8 mouse cellular contexts compared by ENCODE assay signal in the genomic region with DNA sequence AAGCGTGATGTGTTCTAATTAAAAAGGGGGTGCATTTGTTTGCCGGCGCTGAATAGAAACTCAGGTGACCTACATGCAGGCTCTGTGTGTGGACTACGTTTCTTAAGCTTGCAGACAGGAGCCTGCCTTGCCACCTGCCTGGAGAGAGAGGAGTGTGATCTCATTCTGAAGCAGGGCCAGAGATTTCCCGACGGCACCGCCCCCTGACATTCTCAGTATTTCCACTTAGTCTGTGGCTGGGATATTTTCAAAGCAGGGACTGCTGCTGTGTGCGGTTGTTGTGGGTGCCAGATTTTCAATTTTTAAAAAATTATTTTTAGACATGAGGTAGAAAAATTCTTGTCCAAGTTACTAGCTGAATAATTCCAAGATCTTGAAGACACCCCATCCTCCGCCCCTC.
DNase-seq lines count a peak whose midpoint lies in the region.

No protein-coding gene starts in this region.

- peak; percentile 3 for DNase-seq in kidney, adult 18-20 months
- DNase-seq in kidney, adult 11 months = no peak
- DNase-seq in cerebellum, postnatal 36 days = peak; percentile 78
- DNase-seq in kidney, postnatal 10 days = peak; percentile 36
- peak; percentile 70 to 85 for DNase-seq in right cerebral cortex, postnatal 10 days (ENCODE audit: low spot score in 2 of 2)
- no peak for DNase-seq in spleen, adult 18-20 months
- DNase-seq in retina, embryonic 14.5 days (ENCODE audit: low spot score) = no peak
- no peak for DNase-seq in urinary bladder, adult 18-20 months (ENCODE audit: low spot score in 2 of 2)

Comparison
In these comparisons a context has a peak if more than half of its experiments do, and no peak if none do; other contexts are left out.
1. DNase-seq: peak in kidney, adult 18-20 months (single experiment), cerebellum, postnatal 36 days (2 of 2), kidney, postnatal 10 days (single experiment) and right cerebral cortex, postnatal 10 days (2 of 2); none in kidney, adult 11 months (single experiment), spleen, adult 18-20 months (0 of 2), retina, embryonic 14.5 days (single experiment) and urinary bladder, adult 18-20 months (0 of 2).